ENCODE assay signal across 8 mouse cellular contexts in the genomic region with DNA sequence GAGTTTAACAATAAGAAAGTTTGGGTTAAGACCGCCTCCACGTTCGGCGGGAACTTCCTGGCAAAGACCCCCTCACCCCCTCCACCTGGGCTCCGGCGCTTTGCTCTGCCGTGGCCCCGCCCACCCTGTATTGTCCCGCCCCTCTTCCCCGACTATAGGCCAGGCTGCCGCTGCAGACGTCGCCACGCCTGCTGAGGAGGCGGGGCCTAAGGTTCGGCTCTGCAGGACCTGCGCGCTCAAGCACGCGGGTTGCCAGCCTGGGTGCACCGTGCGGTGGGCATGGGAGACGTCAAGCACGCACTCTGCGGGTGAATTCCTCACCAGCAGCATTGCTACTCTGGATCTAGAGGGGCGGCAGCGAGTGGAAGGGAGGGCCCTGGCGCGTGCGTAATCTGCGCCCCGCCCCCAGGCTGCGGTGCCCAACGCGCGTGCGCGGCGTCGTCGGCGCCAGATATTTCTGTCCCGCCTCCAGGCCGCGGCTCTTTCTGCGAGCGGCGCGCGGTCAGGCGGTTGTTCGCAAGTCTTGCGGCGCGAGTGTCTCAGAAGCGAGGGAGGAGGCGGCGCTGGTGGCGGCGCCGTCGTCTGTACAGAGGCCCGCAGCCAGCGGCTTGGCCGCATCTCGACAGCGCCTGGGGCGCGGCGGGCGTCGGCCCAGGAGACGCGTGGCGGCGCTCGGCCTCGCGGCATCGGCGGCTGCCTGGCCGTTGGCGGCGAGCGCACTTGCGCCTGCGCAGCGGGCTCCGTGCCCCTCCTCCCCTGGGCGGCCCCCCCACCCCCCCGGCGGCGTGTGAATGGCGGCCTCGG. TPM values are rescaled to one million over a fixed set of nuclear protein-coding genes. Genes with fewer than 3 reads are reported as not detected.
DNase-seq lines count a peak whose midpoint lies in the region; ATAC-seq lines count a peak whose summit lies in the region.

No protein-coding gene starts in this region.

- peaks cover 11 to 15% of the 10 kb centered on the region in 2 experiments for H3K4me1 ChIP-seq in heart, embryonic 14.5 days (ENCODE audit: control insufficient read depth in 2 of 2, insufficient read depth in 2 of 2, low read length in 2 of 2)
- peaks cover 36% of the 10 kb centered on the region for H3K4me1 ChIP-seq in liver, embryonic 12.5 days

- WGBS in heart, embryonic 14.5 days: under 1% methylated on average over 67 of the region's 95 CpGs
- WGBS in liver, embryonic 12.5 days (ENCODE audit: insufficient replicate concordance): under 1% methylated on average over 78 of the region's 95 CpGs

- H3K9me3 ChIP-seq in heart, embryonic 14.5 days (ENCODE audit: control insufficient read depth, low read length): no peaks in the 10 kb centered on the region
- H3K9me3 ChIP-seq in liver, embryonic 12.5 days (replicated peaks): no peaks in the 10 kb centered on the region

- peak; percentile 80 for ATAC-seq in heart, embryonic 14.5 days (ENCODE audit: insufficient number of reproducible peaks, insufficient read depth, low FRiP score, low read depth)
- peak; percentile 81 for ATAC-seq in liver, embryonic 12.5 days

- H3K4me3 ChIP-seq in heart, embryonic 14.5 days (ENCODE audit: control insufficient read depth in 1 of 2, insufficient read depth in 1 of 2, low read depth in 1 of 2, low read length in 2 of 2): peak overlapping the region; percentile 86 to 95
- H3K4me3 ChIP-seq in liver, embryonic 12.5 days: peak overlapping the region; percentile 98

- peaks cover 39% of the 10 kb centered on the region for H3K36me3 ChIP-seq in heart, embryonic 14.5 days (ENCODE audit: control insufficient read depth, insufficient read depth, low read length)
- peaks cover 40% of the 10 kb centered on the region for H3K36me3 ChIP-seq in liver, embryonic 12.5 days
- peaks cover 19% of the 10 kb centered on the region for H3K36me3 ChIP-seq in splenic B cell, adult 2 months (ENCODE audit: control insufficient read depth, insufficient read depth, low read length, poor library complexity, severe bottlenecking)

- DNase-seq in CD8-positive naive resting alpha-beta T cell, adult 2 months (ENCODE audit: low read depth in 2 of 2, low spot score in 2 of 2): peak; percentile 94
- DNase-seq in c-Kit-negative CD71-positive TER-119-positive erythroid progenitor cells, embryonic 14.5 days (ENCODE audit: low read depth, low spot score): peak; percentile 88
- DNase-seq in fibroblast of lung, adult 2 months (ENCODE audit: low read depth): peak; percentile 73
- peak; percentile 96 for DNase-seq in kidney, postnatal 10 days
- DNase-seq in naive thymus-derived CD4-positive, alpha-beta T cell, adult 2 months (ENCODE audit: low read depth): peak; percentile 99
- peak; percentile 96 for DNase-seq in splenic B cell, adult 2 months (ENCODE audit: low read depth, low spot score)

- H3K27me3 ChIP-seq in heart, embryonic 14.5 days (ENCODE audit: control insufficient read depth, insufficient read depth, low read length): no peaks in the 10 kb centered on the region
- peaks cover 5% of the 10 kb centered on the region; the same call in 1 of the 2 replicates for H3K27me3 ChIP-seq in liver, embryonic 12.5 days (replicated peaks)
- H3K27me3 ChIP-seq in splenic B cell, adult 2 months (ENCODE audit: control insufficient read depth, insufficient read depth, low read length, poor library complexity, severe bottlenecking): no peaks in the 10 kb centered on the region

- H3K4me2 ChIP-seq in heart, embryonic 14.5 days (ENCODE audit: low read length): peak overlapping the region; percentile 92
- peak overlapping the region; percentile 98 for H3K4me2 ChIP-seq in liver, embryonic 12.5 days

- peak overlapping the region; percentile 98 to 100 for H3K27ac ChIP-seq in heart, embryonic 14.5 days (replicated peaks in 1 of 2; ENCODE audit: control insufficient read depth in 1 of 2, insufficient read depth in 1 of 2, low read depth in 2 of 2, low read length in 2 of 2)
- H3K27ac ChIP-seq in liver, embryonic 12.5 days: peak overlapping the region; percentile 99

- H3K9ac ChIP-seq in heart, embryonic 14.5 days (ENCODE audit: low read length): peak overlapping the region; percentile 95
- H3K9ac ChIP-seq in liver, embryonic 12.5 days: peak overlapping the region; percentile 96

RNA-seq across cellular contexts. Expression of gene Chmp2a, which starts 10.5 kb away (rescaled TPM):
- polyA plus RNA-seq in heart, embryonic 14.5 days (2014; fragmentation: Nextera tagmentation; extraction: Ambion mirVana): 153 and 165 TPM in 2 replicates
- 133 and 134 TPM in 2 replicates for polyA plus RNA-seq in liver, embryonic 12.5 days (2016; fragmentation: Nextera tagmentation; extraction: Ambion mirVana)

RNA-seq across cellular contexts. Expression of gene Ube2m, which starts 13.9 kb away (rescaled TPM):
- 151 and 180 TPM in 2 replicates for polyA plus RNA-seq in heart, embryonic 14.5 days (2014; fragmentation: Nextera tagmentation; extraction: Ambion mirVana)
- polyA plus RNA-seq in liver, embryonic 12.5 days (2016; fragmentation: Nextera tagmentation; extraction: Ambion mirVana): 145 and 148 TPM in 2 replicates

RNA-seq across cellular contexts. Expression of gene Zbtb45, which starts 14.3 kb away (rescaled TPM):
- polyA plus RNA-seq in heart, embryonic 14.5 days (2014; fragmentation: Nextera tagmentation; extraction: Ambion mirVana): 12.8 and 17.2 TPM in 2 replicates
- polyA plus RNA-seq in liver, embryonic 12.5 days (2016; fragmentation: Nextera tagmentation; extraction: Ambion mirVana): 16.2 and 20.0 TPM in 2 replicates

RNA-seq across cellular contexts. Expression of gene Trim28, which starts 25.2 kb away (rescaled TPM):
- polyA plus RNA-seq in heart, embryonic 14.5 days (2014; fragmentation: Nextera tagmentation; extraction: Ambion mirVana): 210 and 224 TPM in 2 replicates
- 201 and 203 TPM in 2 replicates for polyA plus RNA-seq in liver, embryonic 12.5 days (2016; fragmentation: Nextera tagmentation; extraction: Ambion mirVana)

RNA-seq across cellular contexts. Expression of gene Slc27a5, which starts 26.1 kb away (rescaled TPM):
- polyA plus RNA-seq in heart, embryonic 14.5 days (2014; fragmentation: Nextera tagmentation; extraction: Ambion mirVana): 0.08 TPM in 1 of 2 replicates, not detected in the other
- 1.3 and 1.5 TPM in 2 replicates for polyA plus RNA-seq in liver, embryonic 12.5 days (2016; fragmentation: Nextera tagmentation; extraction: Ambion mirVana)

Comparison
In these comparisons a context has a peak if more than half of its experiments do, and no peak if none do; other contexts are left out.
1. Peak in every context shown above with its lines: DNase-seq, ATAC-seq, H3K4me3 ChIP-seq and H3K27ac ChIP-seq.